Mouse (Mus musculus): Measurements from ENCODE around the gene Sp140. TPM values are rescaled to one million over a fixed set of nuclear protein-coding genes. Genes with fewer than 3 reads are reported as not detected.
A peak's percentile ranks its signal among the peaks of the same experiment; 100 is the strongest.
"Not testable (repeated sequence)": the region's sequence is repeated elsewhere in the genome, so short reads cannot be mapped to it uniquely, and the experiment has no call there.

The Sp140 gene
- total RNA-seq (2021), result 1 to 10 TPM; 2.2 to 6.0 TPM
- polyA plus RNA-seq (2012; rRNA removed), result 0.93 and 2.5 TPM in 2 replicates
- long read RNA-seq, partial matches to known transcripts, result 0 of 3 reads
- long read RNA-seq, other reads (novel, unspliced or antisense), result 3 of 3 reads

GRCm38 (mm10) chr1:85600078-85600477, at the start of gene Sp140:
TSS of gene Sp140 (plus strand) at chr1:85600378.
- DNase-seq, result not testable (repeated sequence)

DNA sequence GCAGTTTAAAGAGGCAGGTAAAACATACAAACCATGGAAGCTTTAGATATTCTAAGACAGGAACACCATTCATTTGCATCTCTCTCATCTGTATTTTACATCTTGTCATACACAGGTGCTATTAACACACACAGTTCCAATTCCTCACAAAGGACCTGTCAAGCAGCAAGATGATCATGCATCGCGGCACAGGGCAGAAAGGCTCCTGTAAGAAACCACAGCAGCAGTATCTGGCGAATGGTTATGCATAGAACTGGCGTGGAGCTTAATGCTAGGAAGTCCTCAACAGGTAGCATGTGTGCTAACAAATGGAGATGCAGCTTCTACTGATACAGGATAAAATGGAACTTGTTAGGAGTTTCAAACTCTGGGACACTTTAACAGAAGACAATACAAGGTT, 44.9 kb upstream of the Sp140 start:
- DNase-seq, result not testable (repeated sequence)

DNA sequence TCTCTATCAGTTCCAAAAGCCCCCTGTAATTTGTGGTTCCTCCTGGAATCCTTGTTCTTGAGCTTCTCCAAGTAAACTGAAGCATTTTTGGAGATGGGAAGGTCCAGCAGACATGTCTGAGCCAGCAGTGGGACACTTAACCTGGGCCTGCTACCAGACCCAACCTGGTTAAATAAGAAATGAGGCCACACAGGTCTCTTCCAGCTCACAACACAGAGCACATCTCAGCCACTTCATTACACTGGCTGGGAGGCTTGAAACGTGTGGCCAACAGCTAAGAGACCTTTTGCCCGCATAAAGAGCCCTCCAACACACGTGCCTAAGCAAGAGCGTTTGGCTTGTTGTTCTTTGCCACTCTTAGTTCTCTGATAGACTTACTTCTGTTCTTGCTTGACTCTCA, 26.6 kb upstream of the Sp140 start:
- not testable (repeated sequence) for DNase-seq

DNA sequence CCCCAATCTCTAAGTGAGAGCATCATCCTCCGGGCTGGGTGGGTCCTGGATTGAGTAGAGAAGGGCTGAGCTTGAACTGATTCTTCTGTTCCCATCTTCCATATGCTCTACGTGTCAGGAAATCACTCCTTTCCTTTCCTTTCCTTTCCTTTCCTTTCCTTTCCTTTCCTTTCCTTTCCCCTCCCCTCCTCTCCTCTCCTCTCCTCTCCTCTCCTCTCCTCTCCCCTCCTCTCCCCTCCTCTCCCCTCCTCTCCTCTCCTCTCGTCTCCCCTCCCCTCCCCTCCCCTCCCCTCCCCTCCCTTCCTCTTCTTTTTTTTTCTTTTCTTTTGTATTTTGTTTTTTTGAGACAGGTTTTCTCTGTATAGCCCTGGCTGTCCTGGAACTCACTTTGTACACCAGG, 24.8 kb upstream of the Sp140 start, which contains the start of gene G530012D18Rik:
Gene G530012D18Rik (plus strand): TSS at position 301 of the 400 bp plus-strand sequence.
- not testable (repeated sequence) for DNase-seq

GRCm38 (mm10) chr1:85578372-85579010, 21.7 kb upstream of the Sp140 start:
- DNase-seq, result not testable (repeated sequence)

GRCm38 (mm10) chr1:85579199-85580147, 20.7 kb upstream of the Sp140 start:
- not testable (repeated sequence) for DNase-seq

- not testable (repeated sequence) for DNase-seq
Observed at GRCm38 (mm10) chr1:85580148-85580534, 20.0 kb upstream of the Sp140 start.

DNA sequence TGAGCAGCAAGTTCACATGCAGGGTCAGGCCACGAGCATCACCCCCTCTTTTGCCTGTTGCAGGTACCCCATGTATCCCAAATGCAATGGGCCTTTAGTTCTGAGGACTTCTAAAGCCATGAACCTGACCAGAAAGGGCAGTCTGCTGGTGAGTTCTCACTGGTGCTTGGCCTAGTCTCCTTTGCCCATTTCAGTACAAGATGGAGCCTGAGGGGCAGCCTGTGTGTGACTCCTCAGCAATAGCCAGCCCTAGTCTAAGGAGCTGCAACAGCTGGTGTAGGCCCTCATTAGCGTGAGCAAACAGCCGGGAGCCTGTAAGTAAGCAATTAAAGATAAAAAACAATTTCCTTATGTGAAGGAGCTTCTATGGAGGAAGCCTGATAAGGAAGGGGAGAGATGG, 19.6 kb upstream of the Sp140 start:
- not testable (repeated sequence) for DNase-seq

- DNase-seq, result not testable (repeated sequence)
Observed at GRCm38 (mm10) chr1:85581518-85581917, 18.7 kb upstream of the Sp140 start.

GRCm38 (mm10) chr1:85588697-85589096, 11.5 kb upstream of the Sp140 start:
- not testable (repeated sequence) for DNase-seq

DNA sequence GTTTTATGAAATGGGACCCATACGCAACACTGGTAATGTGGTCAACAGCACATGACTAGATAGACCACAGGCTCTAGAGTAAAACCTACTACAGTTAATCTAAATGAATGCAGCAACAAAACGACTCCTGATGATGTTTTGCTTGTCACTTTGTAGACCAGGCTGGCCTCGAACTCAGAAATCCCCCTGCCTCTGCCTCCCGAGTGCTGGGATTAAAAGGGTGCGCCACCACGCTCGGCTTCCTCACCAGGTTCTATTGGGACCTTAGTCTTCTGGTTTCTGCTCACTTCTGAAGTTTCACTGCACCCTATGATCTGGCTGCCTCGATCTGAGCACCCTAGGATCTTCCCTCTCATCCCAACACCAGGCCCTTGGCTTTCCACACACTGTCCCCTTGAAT, 7.7 kb upstream of the Sp140 start:
- DNase-seq, result not testable (repeated sequence)

- not testable (repeated sequence) for DNase-seq
Observed at GRCm38 (mm10) chr1:85598271-85599012, 1.7 kb upstream of the Sp140 start, which contains the start of gene Sp110. TSS of gene Sp110 (minus strand) at chr1:85598817.

DNA sequence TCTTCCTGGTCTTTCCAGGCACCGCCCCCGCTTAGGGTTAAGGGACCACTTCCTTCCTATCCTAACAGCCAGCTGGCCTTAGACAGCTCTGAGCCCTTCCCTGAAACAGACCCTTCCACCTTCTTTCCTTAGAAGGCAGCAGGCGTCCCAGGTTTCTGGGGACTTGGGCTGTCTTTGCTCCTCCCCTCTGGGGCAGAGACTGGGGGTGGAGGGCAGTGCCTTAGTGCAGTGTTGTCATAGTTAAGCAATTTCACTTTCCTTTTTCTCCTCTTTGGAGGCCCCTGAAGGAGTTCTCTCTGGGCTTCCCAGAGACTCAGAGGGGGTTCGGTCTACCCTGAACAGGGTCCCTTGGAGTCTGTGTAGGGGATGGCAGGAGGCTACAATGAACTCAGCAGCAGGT, 616 bp downstream of the Sp140 start:
- peak; percentile 46 for DNase-seq

DNA sequence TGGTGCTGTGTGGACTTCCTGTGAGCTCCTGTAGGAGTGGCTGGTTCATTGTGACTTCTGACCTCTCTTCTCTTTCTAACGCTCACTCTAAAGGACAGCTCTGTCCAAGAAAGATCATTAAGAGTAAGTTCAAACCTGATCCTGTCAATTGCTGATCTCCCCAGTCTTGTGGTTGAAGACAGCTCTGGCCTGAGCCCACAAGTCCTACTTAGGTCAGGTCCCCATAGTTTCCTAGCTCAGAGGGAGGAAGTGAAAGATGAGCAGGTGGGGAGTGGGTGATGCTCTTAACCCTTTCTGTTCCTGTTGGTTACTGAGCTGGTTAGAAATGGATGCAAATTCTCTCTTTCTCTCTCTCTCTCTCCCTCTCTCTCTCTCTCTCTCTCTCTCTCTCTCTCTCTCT, 4.2 kb downstream of the Sp140 start:
- DNase-seq, result not testable (repeated sequence)

DNA sequence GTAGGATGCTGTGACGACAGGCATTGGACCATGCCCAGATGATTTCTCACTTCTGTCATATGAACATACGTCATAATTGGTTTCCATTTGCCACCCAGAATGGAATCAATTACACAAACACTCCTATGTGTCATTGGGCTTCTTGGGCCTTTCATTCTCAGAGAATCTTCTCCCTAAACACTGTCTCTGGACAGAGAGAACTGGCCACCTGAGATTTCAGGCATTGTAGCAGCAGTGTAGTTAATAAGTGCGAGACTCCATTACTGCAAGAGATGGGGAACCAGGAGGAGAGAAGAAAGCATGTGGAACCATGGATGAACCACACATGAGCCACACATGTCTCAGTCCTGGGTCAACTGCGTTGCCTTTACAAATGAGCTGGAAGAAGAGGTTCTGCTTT, 8.2 kb downstream of the Sp140 start:
- not testable (repeated sequence) for DNase-seq

DNA sequence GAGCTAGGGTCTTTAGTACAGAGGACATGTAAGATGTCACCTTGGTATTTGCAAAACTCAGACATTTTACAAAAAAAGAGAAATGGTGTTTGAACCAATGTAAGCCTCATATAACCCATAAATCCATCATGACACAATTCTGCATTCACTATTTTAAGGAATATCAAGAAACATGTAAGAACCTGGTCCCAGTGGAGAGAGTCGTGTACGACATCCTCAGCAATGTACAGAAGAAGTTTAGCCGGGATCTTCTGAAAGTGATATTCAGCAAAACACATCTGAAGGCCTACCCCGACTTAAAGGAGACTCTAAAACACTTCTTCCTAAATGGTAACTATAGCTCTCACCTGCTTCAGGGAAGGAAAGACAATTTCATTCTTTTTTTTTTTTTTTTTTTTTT, 10.4 kb downstream of the Sp140 start:
- DNase-seq, result not testable (repeated sequence)

GRCm38 (mm10) chr1:85615096-85615495, 14.9 kb downstream of the Sp140 start:
- not testable (repeated sequence) for DNase-seq

GRCm38 (mm10) chr1:85615819-85616218, 15.6 kb downstream of the Sp140 start:
- not testable (repeated sequence) for DNase-seq

DNA sequence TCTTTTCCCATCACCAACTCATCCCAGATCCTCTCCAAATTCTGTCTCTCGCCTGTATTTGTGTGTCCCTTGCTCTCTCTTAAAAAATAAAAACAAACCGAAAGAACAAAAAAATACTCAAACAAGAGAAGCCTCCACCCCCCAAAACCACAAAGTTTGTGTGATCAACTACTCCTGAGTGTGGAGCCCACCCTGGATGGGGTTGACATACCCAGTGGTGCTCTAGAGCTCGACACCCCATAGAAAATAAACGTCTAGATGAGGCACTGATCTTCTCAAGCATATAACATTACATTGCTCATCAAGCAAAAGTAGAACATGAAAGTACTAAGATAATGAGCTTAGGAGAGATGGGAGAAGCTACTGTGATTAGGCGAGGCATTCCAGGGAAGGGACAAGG, 17.0 kb downstream of the Sp140 start:
- not testable (repeated sequence) for DNase-seq

DNA sequence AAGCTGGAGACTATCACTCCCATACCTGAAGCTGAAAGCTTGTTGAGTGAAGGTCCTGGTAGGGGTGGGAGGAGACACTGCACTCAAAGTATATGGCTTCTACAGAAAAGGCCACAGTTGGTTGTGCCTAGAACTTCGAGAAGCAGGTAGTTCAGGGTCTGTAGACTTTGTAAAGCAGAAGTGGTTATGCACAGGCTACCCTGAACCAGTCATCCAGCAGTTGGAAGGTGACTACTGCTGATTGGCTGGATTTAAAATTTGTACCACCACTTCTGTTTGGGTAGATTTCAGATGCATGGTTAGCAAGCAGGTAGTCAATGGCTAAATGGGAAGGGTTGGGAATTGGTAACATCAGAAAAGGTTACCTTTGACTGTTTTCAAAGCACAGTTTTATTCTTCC, 18.5 kb downstream of the Sp140 start:
- DNase-seq, result not testable (repeated sequence)

- DNase-seq, result not testable (repeated sequence)
Observed at GRCm38 (mm10) chr1:85636936-85637335, 36.8 kb downstream of the Sp140 start.

DNA sequence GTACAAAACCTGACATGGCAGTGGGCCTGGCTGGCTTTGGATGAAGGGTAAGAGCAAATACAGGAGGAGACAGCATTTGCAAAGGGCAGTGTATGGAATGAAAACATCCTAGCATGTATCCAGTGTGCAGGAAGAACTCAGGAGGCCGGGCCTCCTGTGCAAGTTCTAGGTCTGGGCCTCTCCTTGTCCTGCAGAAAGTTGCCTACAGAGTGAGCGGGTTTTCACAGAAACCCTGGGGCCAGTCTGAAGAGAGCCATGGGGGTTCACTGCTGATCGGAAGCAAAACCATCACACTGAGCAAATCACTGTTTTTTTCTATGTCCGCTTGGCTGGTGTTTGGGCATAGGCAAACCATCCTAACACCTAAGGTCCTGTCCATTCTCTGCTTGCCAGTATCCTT, 38.0 kb downstream of the Sp140 start:
- DNase-seq, result not testable (repeated sequence)
